Mouse (Mus musculus): ENCODE measurements at regions not wholly inside any gene's neighbourhood (a gene's known extent, or its start where the extent isn't known, plus 50 kb on each side); places are given as distances from the start of the nearest gene placed in this dataset.

GRCm38 (mm10) chr7:40052255-40052654 is 534.7 kb downstream of the Zfp619 start:
- H3K9me3 ChIP-seq (replicated peaks; ENCODE audit: control insufficient read depth, low read length, poor library complexity, severe bottlenecking), result no peaks in the 10 kb centered on the region
- no peaks in the 10 kb centered on the region for H3K36me3 ChIP-seq (ENCODE audit: control insufficient read depth, insufficient read depth, low read length)
- no peak overlapping the region for H3K4me2 ChIP-seq (ENCODE audit: low read length)
- H3K27ac ChIP-seq (ENCODE audit: low read length), result no peak overlapping the region
- H3K9ac ChIP-seq (ENCODE audit: low read depth, low read length), result no peak overlapping the region
- H3K4me3 ChIP-seq (ENCODE audit: low read depth, low read length), result no peak overlapping the region
- 39% methylated on average over 2 of the region's 2 CpGs for WGBS
- no peak for ATAC-seq
- H3K4me1 ChIP-seq (ENCODE audit: control insufficient read depth, insufficient read depth, low read length), result no peaks in the 10 kb centered on the region
- H3K27me3 ChIP-seq (ENCODE audit: control insufficient read depth, insufficient read depth, low read depth, low read length), result no peaks in the 10 kb centered on the region

DNA sequence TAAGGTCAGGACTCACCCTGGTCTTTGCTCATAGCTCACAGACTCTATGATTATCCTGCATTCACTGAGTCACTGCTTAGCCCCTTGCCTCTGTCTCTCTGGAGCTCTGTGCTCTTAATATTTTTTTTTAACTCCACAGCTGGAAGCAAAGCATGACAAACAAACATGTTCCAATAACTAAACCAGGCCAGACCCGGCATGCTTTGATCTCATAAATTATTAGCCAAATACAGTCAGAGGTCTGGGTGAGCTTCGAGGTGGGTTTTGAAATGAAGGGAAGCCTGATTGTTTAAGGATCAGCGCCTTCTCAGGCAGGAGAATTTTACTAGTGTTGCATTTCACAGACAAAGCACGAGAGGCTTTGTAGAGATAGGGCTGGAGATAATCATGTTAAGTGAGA is 541.3 kb downstream of the Zfp619 start:
- Histone ChIP-seq H3K4me3 (ENCODE audit: low read depth, low read length) (no peak overlapping the region), H3K27me3 (ENCODE audit: control insufficient read depth, insufficient read depth, low read depth, low read length) (no peaks in the 10 kb centered on the region), H3K36me3 (ENCODE audit: control insufficient read depth, insufficient read depth, low read length) (no peaks in the 10 kb centered on the region), H3K9ac (ENCODE audit: low read depth, low read length) (no peak overlapping the region), H3K4me1 (ENCODE audit: control insufficient read depth, insufficient read depth, low read length) (no peaks in the 10 kb centered on the region), H3K27ac (ENCODE audit: low read length) (no peak overlapping the region), H3K4me2 (ENCODE audit: low read length) (no peak overlapping the region), H3K9me3 (replicated peaks; ENCODE audit: control insufficient read depth, low read length, poor library complexity, severe bottlenecking) (no peaks in the 10 kb centered on the region)
- WGBS, result 26% methylated on average over 4 of the region's 4 CpGs
- ATAC-seq, result no peak

- Histone ChIP-seq H3K36me3 (ENCODE audit: control insufficient read depth, insufficient read depth, low read length) (no peaks in the 10 kb centered on the region), H3K27me3 (ENCODE audit: control insufficient read depth, insufficient read depth, low read depth, low read length) (no peaks in the 10 kb centered on the region), H3K4me2 (ENCODE audit: low read length) (no peak overlapping the region), H3K27ac (ENCODE audit: low read length) (no peak overlapping the region), H3K4me1 (ENCODE audit: control insufficient read depth, insufficient read depth, low read length) (no peaks in the 10 kb centered on the region), H3K9me3 (replicated peaks; ENCODE audit: control insufficient read depth, low read length, poor library complexity, severe bottlenecking) (no peaks in the 10 kb centered on the region), H3K9ac (ENCODE audit: low read depth, low read length) (no peak overlapping the region), H3K4me3 (ENCODE audit: low read depth, low read length) (no peak overlapping the region)
- WGBS, result 66% methylated on average over 2 of the region's 2 CpGs
- no peak for ATAC-seq
These were observed 547.1 kb downstream of the Zfp619 start for GRCm38 (mm10) chr7:40064631-40065030.

DNA sequence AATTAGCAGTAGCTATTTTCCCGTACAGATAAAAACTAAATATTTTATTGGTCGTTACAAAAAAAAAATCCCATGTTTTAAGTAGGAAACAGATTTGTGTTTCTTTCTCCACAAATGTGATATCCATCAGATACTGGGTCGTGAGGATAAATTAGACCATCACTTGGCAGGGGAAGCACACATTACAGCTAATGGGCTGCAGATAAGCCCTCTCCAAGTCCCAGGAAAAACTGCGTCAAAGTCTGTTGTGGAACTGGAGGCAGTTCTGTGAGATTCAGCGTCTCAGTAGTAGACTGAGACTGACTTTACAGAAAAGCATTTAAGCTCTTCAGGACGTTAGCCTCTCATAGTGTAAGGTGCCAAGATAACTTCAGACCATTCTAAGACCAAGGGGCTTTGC is 548.0 kb downstream of the Zfp619 start:
- WGBS, result 79% methylated on average over 6 of the region's 6 CpGs

DNA sequence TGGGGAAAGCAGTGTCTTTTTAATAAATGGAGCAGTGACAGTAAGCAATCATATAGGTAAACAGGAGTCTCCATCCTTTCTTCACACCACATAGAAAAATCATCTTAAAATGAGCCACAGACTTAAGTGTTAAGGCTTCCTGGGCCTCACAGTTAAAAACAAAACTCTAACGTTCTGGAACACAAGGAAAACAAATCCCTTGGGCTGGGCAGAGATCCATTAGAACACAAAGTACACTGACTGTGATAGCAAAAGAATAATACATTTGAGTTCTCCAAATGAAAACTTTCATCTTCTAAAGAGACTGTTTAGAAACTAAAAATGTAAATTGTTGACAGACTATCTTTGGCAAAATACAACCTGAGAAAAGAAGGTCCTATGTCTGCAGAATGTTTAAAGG is 549.8 kb downstream of the Zfp619 start:
- ATAC-seq, result no peak
- Histone ChIP-seq H3K4me3 (ENCODE audit: low read depth, low read length) (no peak overlapping the region), H3K27ac (ENCODE audit: low read length) (no peak overlapping the region), H3K36me3 (ENCODE audit: control insufficient read depth, insufficient read depth, low read length) (no peaks in the 10 kb centered on the region), H3K4me2 (ENCODE audit: low read length) (no peak overlapping the region), H3K9ac (ENCODE audit: low read depth, low read length) (no peak overlapping the region), H3K27me3 (ENCODE audit: control insufficient read depth, insufficient read depth, low read depth, low read length) (no peaks in the 10 kb centered on the region), H3K4me1 (ENCODE audit: control insufficient read depth, insufficient read depth, low read length) (no peaks in the 10 kb centered on the region), H3K9me3 (replicated peaks; ENCODE audit: control insufficient read depth, low read length, poor library complexity, severe bottlenecking) (no peaks in the 10 kb centered on the region)
- WGBS, result 71% methylated on average over 1 of the region's 1 CpGs

More for the DNA sequence above, 548.0 kb downstream of the Zfp619 start:
- no peak for ATAC-seq
- Histone ChIP-seq H3K4me3 (ENCODE audit: low read depth, low read length) (no peak overlapping the region), H3K27ac (ENCODE audit: low read length) (no peak overlapping the region), H3K4me2 (ENCODE audit: low read length) (no peak overlapping the region), H3K27me3 (ENCODE audit: control insufficient read depth, insufficient read depth, low read depth, low read length) (no peaks in the 10 kb centered on the region), H3K9ac (ENCODE audit: low read depth, low read length) (no peak overlapping the region), H3K9me3 (replicated peaks; ENCODE audit: control insufficient read depth, low read length, poor library complexity, severe bottlenecking) (no peaks in the 10 kb centered on the region), H3K36me3 (ENCODE audit: control insufficient read depth, insufficient read depth, low read length) (no peaks in the 10 kb centered on the region), H3K4me1 (ENCODE audit: control insufficient read depth, insufficient read depth, low read length) (no peaks in the 10 kb centered on the region)

- no peaks in the 10 kb centered on the region; the same call in 1 of the 2 replicates for H3K4me1 ChIP-seq (ENCODE audit: control insufficient read depth, insufficient read depth, low read length)
- no peak overlapping the region for H3K4me2 ChIP-seq (ENCODE audit: low read length)
- 73% methylated on average over 2 of the region's 2 CpGs for WGBS
- H3K36me3 ChIP-seq (ENCODE audit: control insufficient read depth, insufficient read depth, low read length), result no peaks in the 10 kb centered on the region
- H3K9ac ChIP-seq (ENCODE audit: low read depth, low read length), result no peak overlapping the region
- no peak for ATAC-seq
- H3K27me3 ChIP-seq (ENCODE audit: control insufficient read depth, insufficient read depth, low read depth, low read length), result no peaks in the 10 kb centered on the region
- no peaks in the 10 kb centered on the region for H3K9me3 ChIP-seq (replicated peaks; ENCODE audit: control insufficient read depth, low read length, poor library complexity, severe bottlenecking)
- H3K4me3 ChIP-seq (ENCODE audit: low read depth, low read length), result no peak overlapping the region
- no peak overlapping the region for H3K27ac ChIP-seq (ENCODE audit: low read length)
These were observed 553.7 kb downstream of the Zfp619 start for GRCm38 (mm10) chr7:40071313-40071712.

GRCm38 (mm10) chr7:40072478-40072877 is 554.9 kb downstream of the Zfp619 start:
- no peak overlapping the region for H3K4me2 ChIP-seq (ENCODE audit: low read length)
- ATAC-seq, result peak; percentile 85
- H3K4me3 ChIP-seq (ENCODE audit: low read depth, low read length), result no peak overlapping the region
- WGBS, result 81% methylated on average over 1 of the region's 1 CpGs
- no peaks in the 10 kb centered on the region for H3K9me3 ChIP-seq (replicated peaks; ENCODE audit: control insufficient read depth, low read length, poor library complexity, severe bottlenecking)
- no peaks in the 10 kb centered on the region for H3K27me3 ChIP-seq (ENCODE audit: control insufficient read depth, insufficient read depth, low read depth, low read length)
- no peaks in the 10 kb centered on the region for H3K36me3 ChIP-seq (ENCODE audit: control insufficient read depth, insufficient read depth, low read length)
- no peak overlapping the region for H3K27ac ChIP-seq (ENCODE audit: low read length)
- no peaks in the 10 kb centered on the region; the same call in 1 of the 2 replicates for H3K4me1 ChIP-seq (ENCODE audit: control insufficient read depth, insufficient read depth, low read length)
- no peak overlapping the region for H3K9ac ChIP-seq (ENCODE audit: low read depth, low read length)

- H3K4me1 ChIP-seq (ENCODE audit: control insufficient read depth, insufficient read depth, low read length), result no peaks in the 10 kb centered on the region
- H3K9me3 ChIP-seq (replicated peaks; ENCODE audit: control insufficient read depth, low read length, poor library complexity, severe bottlenecking), result no peaks in the 10 kb centered on the region
- 51% methylated on average over 2 of the region's 2 CpGs for WGBS
- no peak overlapping the region for H3K9ac ChIP-seq (ENCODE audit: low read depth, low read length)
- no peak overlapping the region for H3K4me2 ChIP-seq (ENCODE audit: low read length)
- ATAC-seq, result no peak
- no peak overlapping the region for H3K4me3 ChIP-seq (ENCODE audit: low read depth, low read length)
- no peak overlapping the region for H3K27ac ChIP-seq (ENCODE audit: low read length)
- H3K36me3 ChIP-seq (ENCODE audit: control insufficient read depth, insufficient read depth, low read length), result no peaks in the 10 kb centered on the region
- no peaks in the 10 kb centered on the region for H3K27me3 ChIP-seq (ENCODE audit: control insufficient read depth, insufficient read depth, low read depth, low read length)
These were observed 568.7 kb downstream of the Zfp619 start for GRCm38 (mm10) chr7:40086236-40086635.

GRCm38 (mm10) chr7:40097094-40097493 is 579.5 kb downstream of the Zfp619 start:
- ATAC-seq, result no peak
- 89% methylated on average over 2 of the region's 2 CpGs for WGBS
- H3K4me2 ChIP-seq (ENCODE audit: low read length), result no peak overlapping the region
- H3K27ac ChIP-seq (ENCODE audit: low read length), result no peak overlapping the region
- H3K9ac ChIP-seq (ENCODE audit: low read depth, low read length), result no peak overlapping the region
- no peaks in the 10 kb centered on the region for H3K27me3 ChIP-seq (ENCODE audit: control insufficient read depth, insufficient read depth, low read depth, low read length)
- H3K36me3 ChIP-seq (ENCODE audit: control insufficient read depth, insufficient read depth, low read length), result no peaks in the 10 kb centered on the region
- no peaks in the 10 kb centered on the region for H3K4me1 ChIP-seq (ENCODE audit: control insufficient read depth, insufficient read depth, low read length)
- H3K4me3 ChIP-seq (ENCODE audit: low read depth, low read length), result no peak overlapping the region
- H3K9me3 ChIP-seq (replicated peaks; ENCODE audit: control insufficient read depth, low read length, poor library complexity, severe bottlenecking), result no peaks in the 10 kb centered on the region

Measured in midbrain, embryonic 16.5 days (tissue).